Mouse (Mus musculus) embryo, embryonic 10 days (tissue): ENCODE measurements around the gene Acbd6.

Source experiments
- DNase-seq: peaks from one replicate; pipeline ENCODE4 v3.0.0-alpha.2; 2015; ENCODE audit warnings: low spot score

Gene Acbd6

GRCm38 (mm10) chr1:155560678-155561077 is 2.8 kb downstream of the Acbd6 start:
- DNase-seq = no peak

GRCm38 (mm10) chr1:155562206-155562605 is 4.3 kb downstream of the Acbd6 start:
- DNase-seq = no peak

DNA sequence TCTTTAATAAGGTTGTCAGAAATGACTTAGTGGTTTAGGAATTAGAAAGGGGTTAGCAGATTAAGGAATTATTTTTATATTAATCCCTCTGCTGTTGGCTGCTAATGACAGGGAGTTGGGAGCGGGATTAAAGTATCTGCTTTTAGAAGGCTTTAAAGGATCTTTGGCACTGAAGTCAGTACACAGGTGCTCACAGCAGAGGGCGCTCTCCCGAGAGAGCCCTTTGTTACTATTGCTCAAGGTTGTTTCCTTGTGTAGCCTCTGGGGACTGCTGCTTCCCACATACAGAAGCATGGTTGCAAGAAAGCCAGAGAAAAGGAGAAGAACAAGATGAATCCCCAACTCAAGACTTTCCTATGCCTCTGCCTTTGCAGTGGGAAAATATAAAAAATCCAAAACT is 6.8 kb downstream of the Acbd6 start:
- peak; percentile 78 for DNase-seq

DNA sequence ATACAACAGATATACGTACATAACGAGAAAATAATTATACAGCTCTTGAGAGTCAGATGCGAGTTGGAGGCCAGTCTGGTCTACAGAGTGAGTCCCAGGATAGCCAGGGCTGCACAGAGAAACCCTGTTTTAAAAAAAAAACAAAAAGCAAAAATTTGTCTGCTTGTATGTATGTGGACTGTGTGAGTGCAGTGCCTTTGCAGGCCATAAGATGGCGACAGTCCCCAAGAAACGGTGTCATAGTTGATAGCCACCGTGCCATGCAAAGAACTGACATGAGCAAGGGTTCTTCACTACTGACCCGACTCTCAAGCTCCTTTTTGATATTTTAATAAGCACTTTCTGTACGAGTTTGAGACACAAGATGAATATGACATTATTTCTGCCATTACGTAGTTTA is 10.2 kb downstream of the Acbd6 start:
- DNase-seq = no peak

DNA sequence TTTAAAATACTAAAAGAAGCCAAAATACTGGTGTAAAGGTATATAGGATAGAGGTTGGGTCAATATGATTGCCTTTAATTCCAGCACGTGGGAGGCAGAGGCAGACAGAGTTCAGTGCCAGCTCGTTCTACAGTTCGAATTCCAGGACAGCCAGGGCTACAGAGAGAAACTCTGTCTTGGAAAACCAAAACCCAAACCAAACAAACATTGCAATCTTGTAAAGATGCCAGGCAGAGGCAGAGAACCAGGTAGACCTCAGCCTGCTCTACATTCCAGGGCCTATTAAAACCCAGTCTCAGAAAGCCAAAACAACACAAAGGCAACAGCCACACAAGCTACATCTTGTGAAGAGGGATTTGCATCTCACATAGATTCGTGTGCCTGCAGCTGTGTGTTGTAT is 11.4 kb downstream of the Acbd6 start:
- DNase-seq = no peak

DNA sequence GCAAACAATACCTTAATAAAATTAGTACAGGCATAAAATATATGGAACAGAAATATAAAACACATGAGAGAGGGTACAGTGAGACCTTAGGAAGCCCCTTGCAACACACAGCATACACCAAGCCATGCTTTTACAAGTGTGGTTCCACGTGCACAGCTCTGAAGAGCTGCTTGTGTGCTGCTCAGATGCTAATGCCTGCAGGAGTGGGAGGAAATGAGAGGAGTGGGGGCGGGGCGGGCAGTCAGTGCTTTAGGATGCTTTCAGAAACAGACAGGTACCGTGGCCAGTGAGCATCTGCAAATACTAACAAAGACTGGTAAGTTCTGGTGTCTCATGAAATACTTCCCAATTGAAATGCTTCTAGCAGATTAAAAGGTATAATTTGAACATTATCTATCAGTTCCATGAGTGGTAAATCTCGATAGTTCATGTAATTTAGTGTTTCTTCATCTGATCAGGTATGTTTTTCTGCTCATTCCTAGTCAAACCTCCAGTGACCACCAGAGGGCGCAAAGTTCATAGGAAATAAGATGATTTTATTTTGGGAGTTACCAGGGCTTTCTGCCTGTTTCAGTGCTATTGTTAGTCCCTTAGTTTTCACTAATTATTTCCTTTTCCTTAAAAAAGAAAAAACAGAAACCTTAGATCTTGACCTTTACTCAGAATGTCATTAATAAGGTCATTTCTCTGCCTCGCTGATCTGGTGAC is 17.2 kb downstream of the Acbd6 start:
- DNase-seq = peak; percentile 80

- DNase-seq = peak; percentile 84
Measured at GRCm38 (mm10) chr1:155576432-155576831, 18.5 kb downstream of the Acbd6 start.

- no peak for DNase-seq
Measured at GRCm38 (mm10) chr1:155577316-155577715, 19.4 kb downstream of the Acbd6 start.

- no peak for DNase-seq
Measured at GRCm38 (mm10) chr1:155587961-155588360, 30.0 kb downstream of the Acbd6 start.

DNA sequence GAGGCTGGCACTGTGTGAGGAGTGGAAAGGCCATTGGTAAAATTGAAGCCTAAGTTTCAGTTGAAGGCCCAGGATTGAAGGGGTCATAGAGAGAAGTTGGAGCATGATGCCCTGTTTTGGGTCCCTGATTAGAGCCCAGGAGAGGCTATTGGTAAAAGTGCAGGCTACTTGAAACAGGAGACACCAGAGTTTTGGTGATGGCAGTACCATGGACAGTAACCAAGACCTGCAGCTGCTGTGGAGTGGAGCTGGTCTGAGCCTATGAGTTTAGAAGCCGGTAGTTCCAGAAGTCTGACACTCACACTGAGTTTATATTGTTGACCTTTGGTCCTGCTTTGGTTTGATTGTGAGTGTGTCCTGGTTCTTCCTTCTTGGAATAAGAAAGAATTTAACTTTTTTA is 36.2 kb downstream of the Acbd6 start:
- peak; percentile 63 for DNase-seq

DNA sequence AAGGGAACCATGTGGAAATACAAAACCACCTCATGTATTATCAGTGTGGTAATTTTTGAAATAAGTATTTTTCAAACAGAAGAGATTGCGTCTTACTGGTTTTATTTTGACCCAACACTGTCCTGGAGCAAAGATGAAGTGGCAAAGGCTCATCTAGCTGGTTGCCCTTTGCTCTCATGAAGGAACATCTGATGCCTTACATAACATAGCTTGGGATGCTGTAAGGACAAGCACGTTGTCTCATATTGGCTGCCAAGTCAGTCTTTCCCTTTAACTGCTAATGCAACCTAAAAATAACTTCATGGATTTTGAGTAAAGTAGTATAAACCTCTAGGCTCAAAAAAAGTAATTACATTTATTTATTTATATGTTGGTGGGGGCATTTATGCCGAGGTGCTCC is 38.7 kb downstream of the Acbd6 start:
- DNase-seq = no peak

DNA sequence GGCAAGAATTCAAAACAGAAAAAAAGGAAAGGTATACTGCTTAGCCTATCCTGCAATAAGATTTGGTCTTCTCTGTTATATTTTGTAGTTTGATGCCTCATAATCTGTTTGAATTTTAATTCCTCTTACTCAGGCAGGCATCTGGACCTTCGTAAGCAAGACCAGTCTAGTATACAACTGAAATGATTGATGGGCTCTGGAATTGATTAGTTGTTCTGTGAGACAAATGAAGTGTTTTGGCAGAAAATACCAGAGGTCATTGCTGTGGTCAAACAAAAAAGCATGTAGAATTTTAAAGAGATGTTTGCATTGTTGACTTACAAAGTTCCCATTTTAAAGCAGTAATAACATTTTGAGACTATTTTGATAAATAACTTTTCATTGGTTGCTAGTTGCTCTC is 46.8 kb downstream of the Acbd6 start:
- no peak for DNase-seq

DNA sequence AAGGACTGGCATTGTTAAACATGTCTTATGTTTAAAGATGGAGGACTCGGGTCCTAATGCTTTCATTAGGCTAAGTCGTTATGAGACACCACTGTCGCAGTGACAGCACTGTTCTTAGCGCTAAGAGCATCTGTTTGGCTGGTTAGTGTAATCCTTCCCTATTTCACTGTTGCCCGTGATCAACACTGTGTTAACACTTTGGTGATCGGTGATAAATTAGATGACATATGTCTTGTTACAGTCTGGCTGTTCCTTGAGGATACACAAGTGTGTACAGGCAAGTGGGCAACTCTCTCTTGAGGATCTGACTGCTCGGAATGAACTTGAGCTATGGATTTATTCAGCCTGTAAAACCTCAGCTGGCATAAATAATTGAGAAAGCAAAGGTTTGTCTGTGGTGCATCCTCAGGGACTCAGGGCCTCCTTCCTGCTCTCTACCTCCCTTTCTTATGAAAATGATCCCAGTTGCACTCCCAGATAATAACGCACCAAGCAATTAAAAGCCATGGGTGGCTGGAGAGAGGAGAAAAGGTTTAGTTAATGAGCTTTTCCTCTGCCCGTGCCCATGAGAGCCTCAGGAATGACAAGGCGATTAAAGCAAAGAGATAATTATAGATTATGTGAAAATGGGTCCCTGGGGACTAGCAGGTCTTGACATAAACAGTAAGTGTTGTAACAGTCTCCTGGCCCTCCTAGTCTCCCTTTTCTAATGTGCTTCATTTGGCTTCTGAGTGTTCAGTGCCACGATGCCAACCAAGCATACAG is 47.7 kb downstream of the Acbd6 start:
- no peak for DNase-seq

- no peak for DNase-seq
Measured at GRCm38 (mm10) chr1:155606156-155606531, 48.2 kb downstream of the Acbd6 start.

DNA sequence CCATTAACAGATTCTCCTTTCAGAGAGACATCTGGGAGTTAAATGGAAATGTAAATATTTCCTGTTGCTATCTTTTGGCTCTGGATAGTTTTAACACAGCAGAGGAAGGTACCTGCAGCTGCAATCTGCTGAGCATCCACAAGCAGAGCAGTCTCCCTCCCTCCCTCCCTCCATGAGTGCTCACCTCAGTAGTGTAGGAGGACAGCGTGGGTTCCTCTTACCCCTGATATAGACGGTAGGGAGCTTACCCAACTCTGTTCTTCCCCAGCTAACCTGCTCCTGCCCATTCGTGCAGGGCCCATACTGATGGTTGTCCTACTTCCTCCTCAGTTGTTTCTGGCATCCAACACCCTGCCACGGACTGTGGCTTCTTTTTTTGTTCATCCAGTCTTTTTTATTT is 50.6 kb downstream of the Acbd6 start:
- DNase-seq = no peak

GRCm38 (mm10) chr1:155614426-155614825 is 56.5 kb downstream of the Acbd6 start:
- no peak for DNase-seq

DNA sequence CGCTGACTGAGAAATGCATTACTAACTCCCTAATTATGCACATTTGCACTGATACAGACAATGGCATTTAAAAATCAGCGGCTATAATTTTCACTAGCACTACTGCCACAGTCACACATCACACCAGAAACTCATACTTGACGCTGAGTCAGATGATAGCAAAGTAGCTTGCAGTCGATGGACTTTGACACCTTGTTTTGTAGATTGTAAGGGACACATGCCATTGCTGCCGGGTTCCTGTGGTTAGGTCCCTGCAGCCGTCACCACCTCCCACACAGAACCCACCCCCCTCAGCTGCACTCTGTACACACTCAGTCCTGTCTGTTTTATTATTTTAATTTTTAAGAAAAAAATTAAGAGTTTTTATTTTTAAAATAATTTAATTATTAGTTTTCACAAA is 63.2 kb downstream of the Acbd6 start:
- DNase-seq = no peak

DNA sequence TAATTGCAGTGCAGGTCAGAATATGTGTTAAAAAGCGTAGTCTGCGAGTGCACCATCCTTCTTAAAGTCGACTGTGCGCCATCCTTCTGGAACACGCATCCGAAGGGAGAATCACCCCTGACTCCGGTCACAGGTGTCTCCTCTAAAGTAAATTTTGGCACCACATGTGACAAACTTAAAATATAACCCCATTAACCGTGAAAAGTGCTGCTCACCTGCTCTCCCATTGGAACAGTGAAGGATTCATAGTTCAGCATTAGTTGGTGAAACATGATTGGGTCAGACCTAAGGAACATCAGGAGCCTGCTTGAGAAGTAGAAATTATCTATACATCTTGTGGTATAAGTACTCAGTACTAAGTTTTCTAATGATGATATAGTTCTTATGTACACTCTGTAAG is 65.3 kb downstream of the Acbd6 start:
- no peak for DNase-seq

GRCm38 (mm10) chr1:155627746-155628145 is 69.8 kb downstream of the Acbd6 start:
- no peak for DNase-seq

GRCm38 (mm10) chr1:155636648-155637047 is 78.7 kb downstream of the Acbd6 start:
- no peak for DNase-seq

DNA sequence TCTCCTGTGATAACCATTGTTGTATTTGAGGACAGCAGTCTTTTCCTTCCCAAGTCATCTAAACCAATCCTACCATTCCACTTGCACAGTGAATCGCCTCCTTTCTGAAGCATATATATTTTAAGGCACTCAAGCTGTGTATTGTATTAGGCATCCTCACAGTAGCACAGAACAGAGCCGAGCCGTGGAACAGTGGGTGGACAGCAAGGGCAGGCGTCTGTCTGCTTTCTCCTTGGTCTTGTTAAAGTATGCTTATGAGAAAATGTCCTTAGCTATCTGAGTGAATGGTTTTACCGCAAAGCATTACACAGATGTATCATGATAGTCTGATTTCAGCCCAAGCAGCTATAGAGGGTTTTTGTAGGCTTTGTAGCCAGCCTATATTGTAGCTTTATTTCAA is 87.9 kb downstream of the Acbd6 start:
- DNase-seq = no peak

- peak; percentile 26 for DNase-seq
Measured at GRCm38 (mm10) chr1:155646345-155647307, 88.7 kb downstream of the Acbd6 start.
